Mouse (Mus musculus) telencephalon, adult 2 months (tissue): Measurements from ENCODE around the gene Trim65.

Experiments used
- DNase-seq: peaks from one replicate; pipeline ENCODE4 v3.0.0-alpha.2; 2011; ENCODE audit warnings: low read depth, low spot score

Trim65 gene

GRCm38 (mm10) chr11:116088741-116089394 lies 42.1 kb downstream of the Trim65 start:
- no peak for DNase-seq

DNA sequence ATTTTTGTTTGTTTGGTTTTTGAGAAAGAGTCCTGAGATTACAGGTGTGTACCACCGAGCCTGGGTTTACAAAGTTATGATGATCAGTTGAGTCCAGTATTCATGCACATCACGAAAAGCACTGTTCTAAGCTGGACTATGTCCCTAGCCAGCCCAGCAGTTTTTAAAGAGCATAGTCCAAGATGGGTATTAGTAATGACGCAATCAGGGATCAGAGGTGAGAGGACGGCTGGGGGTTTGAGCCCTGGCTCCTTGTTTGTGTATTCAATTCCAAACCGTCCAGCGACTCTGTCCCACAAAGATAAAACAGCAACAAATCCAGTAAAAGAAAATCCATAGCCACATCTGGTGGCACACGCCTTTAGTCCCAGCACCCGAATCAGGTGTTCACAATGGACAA lies 42.7 kb downstream of the Trim65 start:
- no peak for DNase-seq

DNA sequence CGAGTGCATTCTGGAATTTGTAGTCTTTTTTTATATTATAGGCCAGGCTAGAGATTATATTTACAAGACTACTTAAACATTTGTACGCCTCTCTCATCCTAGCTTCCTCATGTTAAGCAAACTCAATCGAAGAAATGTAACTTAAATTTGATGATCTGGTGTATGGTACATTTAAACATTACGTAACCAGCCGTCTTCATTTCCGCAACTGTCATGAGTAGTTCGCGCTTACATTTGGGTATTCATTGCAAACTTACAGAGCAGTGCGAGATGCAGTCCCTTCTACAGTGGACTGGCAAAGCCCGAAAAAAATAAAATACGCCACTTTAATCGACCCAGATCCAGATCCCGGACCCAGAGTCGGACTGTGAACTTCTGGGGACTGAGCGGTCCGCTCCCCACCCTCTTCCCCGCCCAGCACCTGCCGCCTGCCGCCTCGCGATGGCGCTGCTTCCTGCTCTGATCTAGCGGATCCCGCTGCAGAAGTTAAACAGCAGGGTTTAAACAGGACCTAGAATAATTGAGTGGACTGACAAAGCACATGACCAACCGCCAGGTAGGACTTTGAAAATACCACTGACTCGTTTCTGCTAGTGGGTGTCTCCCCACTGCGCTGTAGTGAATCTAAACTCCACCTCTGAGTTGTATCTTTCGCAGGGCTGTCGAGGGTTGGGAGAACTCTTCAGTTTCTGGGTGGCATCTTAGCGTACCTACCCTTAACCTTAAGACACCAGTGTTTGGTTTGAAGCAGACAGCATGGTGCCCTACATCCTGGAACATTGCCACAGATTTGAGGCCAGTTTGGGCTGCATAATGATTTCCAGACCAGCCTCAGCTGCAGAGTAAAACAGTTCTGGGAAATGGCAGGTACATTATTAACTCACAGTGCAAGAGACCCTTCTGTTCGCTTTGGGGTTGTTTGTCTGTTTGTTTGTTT lies 43.5 kb downstream of the Trim65 start:
- no peak for DNase-seq

DNA sequence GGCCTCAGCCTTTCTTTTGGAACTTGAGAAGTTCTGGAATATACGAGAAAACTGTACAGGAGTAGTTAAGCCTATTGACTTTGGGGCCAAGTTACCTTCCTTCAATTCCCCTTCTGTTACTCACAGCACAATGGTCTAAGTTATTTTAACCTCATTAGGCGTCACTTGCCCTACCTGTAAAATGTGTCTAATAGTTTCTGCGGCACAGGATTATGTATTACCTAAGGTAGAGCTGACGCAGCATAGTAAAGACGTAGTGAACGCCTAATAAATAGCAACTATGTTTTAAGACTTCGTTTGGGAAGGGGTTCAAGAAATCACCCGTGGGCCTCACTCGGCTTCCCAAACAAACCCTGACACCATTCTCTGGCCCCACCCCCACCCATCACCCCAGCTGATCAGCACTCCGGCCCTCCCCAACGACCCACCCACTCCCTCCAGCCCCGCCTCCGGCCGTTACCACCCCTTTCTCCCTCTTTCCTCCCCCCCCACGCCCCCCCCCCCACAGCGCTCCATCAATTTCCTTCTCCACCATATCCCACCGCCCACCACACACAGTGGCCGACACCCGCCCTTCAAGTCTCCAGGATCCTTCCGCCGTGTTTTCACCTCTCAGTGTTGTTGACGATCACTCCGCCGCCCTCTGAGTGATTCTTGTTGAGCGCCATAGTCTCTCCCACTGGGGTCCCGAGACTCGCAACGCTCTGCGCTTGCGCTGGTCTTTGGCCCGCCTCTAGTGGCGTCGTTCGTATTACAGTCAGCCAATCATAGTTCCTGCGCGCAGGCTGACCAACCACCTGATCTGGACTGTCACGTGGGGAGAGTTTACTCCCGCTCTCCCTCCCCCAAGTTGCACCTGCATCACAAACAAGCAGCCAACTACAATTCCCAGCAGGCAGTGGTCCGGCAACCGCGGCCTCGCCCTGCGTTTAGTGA lies 44.4 kb downstream of the Trim65 start, which contains the start of gene Wbp2:
Wbp2 (minus strand) TSS at position 738 of the 936 bp plus-strand sequence.
- DNase-seq: peak; percentile 100

DNA sequence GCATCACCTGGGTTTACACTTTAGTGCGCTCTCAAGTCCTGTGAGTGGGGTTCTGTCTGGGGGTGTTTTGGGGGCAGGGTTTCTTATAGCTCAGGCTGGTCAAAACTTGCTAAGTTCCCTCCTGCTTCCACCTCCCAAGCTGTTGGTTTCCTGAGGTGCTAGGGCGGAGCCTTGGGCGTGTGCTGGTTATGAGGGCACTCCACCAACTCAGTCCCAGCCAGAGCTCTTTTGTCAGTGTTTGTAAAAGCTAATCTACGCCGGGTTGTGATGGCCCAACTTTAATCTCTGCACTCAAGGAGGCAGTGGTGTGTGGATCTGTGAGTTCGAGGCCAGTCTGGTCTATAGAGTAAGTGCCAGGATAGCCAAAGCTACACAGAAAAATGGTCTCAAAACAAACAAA lies 46.8 kb downstream of the Trim65 start:
- no peak for DNase-seq

DNA sequence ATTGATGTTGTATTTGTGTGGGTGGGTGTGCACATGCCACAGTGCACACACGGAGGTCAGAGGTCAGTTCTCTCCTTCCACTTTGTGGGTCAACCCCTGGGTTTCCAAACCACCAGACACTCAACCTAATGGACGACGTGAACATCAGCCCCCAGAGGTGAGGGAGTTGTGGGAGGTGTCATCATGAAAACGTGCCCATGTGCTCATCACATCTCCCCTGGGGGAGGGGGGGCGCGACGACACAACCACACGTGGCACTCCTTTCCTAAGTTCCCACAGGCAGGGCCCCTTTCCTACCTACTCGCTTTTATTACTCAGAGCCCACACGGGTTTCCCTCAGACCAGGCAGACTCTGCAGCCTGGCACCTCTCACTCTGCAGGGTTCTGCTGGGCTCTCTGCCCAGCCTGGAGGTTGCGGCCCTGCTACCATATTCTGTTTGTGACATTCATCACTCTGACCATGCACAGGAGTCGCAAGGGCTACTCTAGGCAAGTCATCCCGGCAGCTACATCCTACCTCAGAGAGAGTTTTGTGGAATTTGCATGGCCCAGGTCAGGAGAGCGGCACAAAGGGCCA lies 47.7 kb downstream of the Trim65 start:
- DNase-seq: no peak

GRCm38 (mm10) chr11:116081081-116081480 lies 49.8 kb downstream of the Trim65 start:
- DNase-seq: no peak

DNA sequence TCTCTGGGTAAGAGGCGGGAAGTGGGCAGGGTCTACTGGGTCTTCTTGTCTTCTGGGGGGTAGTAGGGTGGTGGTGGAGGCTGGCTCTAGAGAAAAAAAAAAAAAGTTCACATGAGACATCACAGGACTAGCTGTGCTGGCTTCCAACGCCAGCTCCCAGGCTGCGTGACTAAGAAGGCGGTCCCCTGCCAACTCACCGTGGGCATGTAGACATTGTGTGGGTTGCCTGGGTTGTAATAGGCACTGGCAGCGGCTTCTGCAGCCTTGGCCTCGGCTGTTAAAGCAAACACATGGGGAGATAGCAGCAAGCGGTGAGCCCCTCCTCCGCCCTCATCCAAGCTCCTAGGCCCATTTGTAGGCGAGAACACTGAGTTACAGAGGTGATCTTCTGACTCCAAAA lies 51.4 kb downstream of the Trim65 start:
- peak; percentile 86 for DNase-seq

DNA sequence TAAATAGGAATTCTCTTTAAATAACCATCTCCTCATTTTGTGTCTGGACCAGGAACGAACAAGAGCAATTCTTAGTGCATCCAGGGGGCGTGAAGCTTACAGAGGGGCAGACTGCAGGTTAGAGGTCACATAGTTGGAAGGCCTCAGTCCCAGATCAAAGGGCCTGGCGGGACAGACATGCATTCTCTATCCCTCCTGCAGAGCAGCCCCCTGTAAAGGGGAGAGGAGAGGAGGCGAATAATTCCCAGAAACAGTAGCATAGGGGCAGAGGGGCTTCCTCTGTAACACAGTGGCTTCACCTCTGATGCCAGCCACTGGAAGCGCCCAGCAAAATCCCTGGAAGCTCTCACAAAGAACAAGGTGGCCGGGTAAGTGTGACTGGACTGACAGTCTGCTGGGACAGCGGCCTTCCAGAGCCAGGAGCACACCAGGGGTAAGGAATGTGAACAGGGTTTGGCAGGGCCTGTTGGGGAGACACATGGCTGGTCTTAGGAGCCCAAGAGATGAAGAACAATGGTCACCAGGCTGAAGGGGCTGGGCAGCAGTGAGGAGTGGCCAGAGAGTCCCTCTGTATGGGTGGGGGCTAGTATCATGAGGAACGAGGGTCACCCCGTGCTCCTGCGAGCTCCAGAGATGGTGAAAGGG lies 52.1 kb downstream of the Trim65 start:
- no peak for DNase-seq

DNA sequence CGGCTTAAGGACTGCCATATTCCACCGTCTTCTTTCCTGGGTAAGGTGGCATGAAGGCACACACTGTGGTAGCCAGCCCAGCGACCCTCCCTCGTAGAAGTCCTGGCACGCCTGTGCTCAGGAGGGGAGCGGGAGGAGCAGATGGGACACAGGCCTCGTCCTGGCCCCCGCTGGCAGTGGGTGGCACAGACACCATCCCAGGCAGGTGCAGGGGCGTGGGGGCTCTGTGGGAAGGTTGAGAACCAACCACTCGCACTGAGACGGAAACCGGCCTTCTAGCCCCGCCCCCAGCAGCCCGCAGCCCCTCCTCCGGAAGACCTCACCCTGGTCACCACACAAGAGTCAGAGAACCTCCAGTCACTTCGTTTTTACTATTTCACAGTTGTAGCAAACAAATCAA lies 52.7 kb downstream of the Trim65 start:
- no peak for DNase-seq

- no peak for DNase-seq
Measured at GRCm38 (mm10) chr11:116077446-116078204, 53.3 kb downstream of the Trim65 start, which contains the start of gene Unc13d. Unc13d (minus strand) TSS chr11:116077961.

- no peak for DNase-seq
Measured at GRCm38 (mm10) chr11:116076836-116077235, 54.1 kb downstream of the Trim65 start.

- DNase-seq: no peak
Measured at GRCm38 (mm10) chr11:116076266-116076540, 54.7 kb downstream of the Trim65 start.

DNA sequence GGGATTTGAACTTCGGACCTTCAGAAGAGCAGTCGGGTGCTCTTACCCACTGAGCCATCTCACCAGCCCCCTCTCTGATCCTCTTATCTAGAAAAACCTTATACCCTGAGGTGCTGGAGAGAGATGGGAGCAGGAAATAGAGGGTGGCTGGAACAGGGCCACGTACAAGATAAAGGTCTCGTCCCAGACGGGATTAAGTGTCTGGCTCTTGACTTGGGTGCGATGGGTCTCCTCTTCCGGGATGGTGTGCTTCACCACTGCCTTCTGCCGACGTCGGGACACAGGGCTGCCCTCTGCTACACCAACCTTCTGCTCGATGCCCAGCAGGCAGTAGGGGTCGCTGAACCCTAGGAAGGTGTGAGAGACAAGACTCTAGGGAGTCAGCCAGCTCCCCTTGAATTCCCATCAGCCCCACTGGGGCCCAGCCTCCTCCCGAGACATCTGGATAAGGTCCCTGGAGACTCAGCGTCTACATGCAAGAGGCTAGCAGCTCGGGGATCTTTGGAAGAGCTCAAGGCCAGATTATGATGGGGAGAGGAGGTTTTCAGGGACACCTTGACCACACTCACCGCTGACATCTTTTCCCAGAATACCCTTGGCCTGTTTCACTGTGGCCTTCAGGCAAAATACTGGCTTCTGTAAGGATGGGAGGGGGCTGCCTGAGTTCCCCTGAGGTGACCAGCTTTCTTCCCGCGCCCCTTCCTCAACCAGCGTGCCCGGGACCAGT lies 55.2 kb downstream of the Trim65 start:
- no peak for DNase-seq

DNA sequence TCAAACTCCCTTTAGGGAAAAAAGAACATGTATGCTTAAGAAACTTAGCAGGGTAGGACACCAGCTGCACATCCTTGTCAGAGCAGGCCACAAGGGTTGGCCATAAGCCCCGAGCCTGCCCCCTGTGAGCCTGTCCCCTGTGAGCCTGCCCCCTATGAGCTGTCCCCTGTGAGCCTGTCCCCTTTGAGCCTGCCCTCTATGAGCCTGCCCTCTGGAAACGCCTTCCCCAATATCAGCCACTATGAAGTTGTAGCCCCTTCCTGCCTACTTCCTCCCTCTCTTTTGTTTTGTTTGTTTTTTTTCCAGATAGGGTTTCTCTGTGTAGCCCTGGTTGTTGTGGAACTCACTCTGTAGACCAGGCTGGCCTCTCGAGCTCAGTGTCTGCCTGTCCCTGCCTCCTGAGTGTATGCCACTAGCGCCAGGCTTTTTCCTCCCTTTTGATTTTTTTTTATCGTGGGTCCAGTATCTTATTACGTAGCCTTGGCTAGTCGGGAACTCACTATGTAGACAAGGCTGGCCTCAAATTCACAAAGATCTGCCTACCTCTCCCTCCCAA lies 56.4 kb downstream of the Trim65 start:
- no peak for DNase-seq

GRCm38 (mm10) chr11:116072608-116073007 lies 58.3 kb downstream of the Trim65 start:
- no peak for DNase-seq
